Mouse (Mus musculus) monocyte, adult 2 months (primary cell): ENCODE data around the gene Thbs2.

Experiments
- DNase-seq, 2 experiments: peaks; one replicate each; pipeline ENCODE4 v3.0.0; 2022; ENCODE audit warnings: low spot score in 2 of 2, low read depth in 1 of 2

Thbs2 gene

DNA sequence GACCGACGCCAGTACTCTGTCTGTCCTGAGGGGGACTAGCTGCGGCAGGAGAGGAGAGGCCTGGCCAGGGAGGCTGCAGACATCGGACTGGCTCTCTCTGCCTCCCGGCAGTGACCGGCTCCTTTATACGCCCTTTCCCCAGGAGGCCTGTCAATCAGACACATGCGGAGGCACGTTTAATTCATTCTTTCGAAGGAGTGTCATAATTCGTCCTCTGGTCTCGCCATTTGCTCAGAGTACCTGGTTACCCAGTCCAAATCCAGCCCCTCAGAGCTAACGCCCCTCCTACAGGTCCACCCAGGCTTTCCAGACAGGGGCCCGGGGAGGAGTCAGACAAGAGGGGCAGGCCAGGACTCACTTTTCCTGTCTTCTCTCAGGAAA lies at the start of gene Thbs2:
Thbs2 (minus strand) TSS at position 242 of the 381 bp plus-strand sequence.
- DNase-seq: no peak

GRCm38 (mm10) chr17:14735493-14736004 lies 41.5 kb upstream of the Thbs2 start:
- DNase-seq: no peak

DNA sequence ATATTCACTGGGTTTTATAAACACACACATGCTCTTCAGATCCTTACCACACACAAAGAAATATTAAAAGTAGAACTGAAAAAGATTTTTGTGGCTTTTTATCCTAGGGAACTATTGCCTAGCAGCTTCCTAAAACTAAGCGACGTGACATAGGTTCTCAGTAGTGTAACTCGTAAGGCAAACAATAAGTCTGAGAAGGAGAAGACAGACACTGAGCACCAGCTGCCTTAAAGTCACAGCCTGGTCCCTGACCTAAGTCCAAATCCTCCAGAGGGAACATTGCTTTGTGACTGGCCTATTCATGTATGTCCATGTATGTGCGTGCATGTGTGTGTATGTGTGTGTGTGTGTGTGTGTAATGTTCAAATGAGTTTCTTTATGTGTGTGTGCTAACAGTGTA lies 40.3 kb upstream of the Thbs2 start:
- no peak for DNase-seq

DNA sequence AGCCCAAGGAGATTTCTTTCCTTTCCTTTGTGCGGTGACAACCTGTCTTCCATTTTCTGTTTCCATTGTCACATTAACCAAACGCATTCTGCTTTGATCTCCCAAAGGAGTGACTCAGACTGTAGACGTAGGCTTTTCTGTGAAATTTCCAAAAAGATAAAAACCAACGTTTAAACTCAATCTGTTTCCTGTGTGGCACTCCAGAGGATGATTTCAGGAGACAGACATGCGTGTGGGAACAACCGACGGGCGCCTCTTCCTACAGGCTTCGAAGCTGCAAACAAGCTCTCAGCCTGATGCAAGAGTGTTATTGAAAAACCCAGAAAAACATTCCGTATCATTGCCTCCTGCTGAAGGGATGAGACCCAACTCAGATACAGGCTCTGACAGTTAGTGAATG lies 39.9 kb upstream of the Thbs2 start:
- DNase-seq: no peak

GRCm38 (mm10) chr17:14733027-14733426 lies 39.0 kb upstream of the Thbs2 start:
- DNase-seq: no peak

- no peak for DNase-seq
Measured at GRCm38 (mm10) chr17:14730629-14731028, 36.6 kb upstream of the Thbs2 start.

- no peak for DNase-seq
Measured at GRCm38 (mm10) chr17:14727481-14727880, 33.4 kb upstream of the Thbs2 start.

GRCm38 (mm10) chr17:14724786-14725185 lies 30.8 kb upstream of the Thbs2 start:
- no peak for DNase-seq

- DNase-seq: no peak
Measured at GRCm38 (mm10) chr17:14721325-14721724, 27.3 kb upstream of the Thbs2 start.

DNA sequence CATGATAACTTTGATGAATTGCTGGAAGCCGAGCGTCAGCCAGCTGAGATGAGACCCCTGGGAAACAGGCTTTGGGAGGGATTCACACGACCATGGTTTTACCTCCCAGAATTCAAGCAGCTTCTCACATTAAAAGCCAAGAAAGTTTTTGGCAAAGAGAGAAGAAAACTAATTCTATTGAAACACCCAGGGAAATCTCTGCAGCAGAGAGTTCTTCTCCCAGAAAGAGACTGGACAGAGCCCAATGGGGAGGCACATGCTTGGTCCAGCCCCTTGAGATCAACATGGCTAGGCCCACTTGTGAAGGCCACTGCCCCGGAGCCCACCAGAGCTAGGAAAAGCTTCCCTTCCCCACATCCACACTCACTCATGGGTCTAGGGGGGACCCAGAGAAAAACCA lies 26.9 kb upstream of the Thbs2 start:
- DNase-seq: no peak

GRCm38 (mm10) chr17:14720227-14720626 lies 26.2 kb upstream of the Thbs2 start:
- no peak for DNase-seq

DNA sequence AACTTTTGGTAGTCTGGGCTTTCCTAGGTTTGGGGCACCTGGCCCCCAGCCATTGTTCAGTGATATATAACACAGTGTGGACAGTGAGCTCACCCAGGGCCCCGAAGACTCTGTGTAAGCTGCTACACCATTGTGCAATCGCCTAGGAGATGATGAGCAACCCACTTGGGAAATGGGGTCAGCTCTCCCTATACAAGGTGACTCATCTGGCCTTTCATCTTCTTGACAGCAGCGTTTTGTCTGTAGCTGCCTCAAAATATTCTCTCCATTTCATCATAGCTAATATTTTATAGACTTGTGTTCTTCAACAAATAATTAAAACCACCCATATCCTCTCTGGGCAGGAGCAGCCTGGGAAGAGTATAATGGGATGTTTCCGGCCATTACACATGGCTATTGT lies 24.8 kb upstream of the Thbs2 start:
- DNase-seq: no peak

GRCm38 (mm10) chr17:14714782-14715181 lies 20.7 kb upstream of the Thbs2 start:
- no peak for DNase-seq

GRCm38 (mm10) chr17:14714374-14714773 lies 20.3 kb upstream of the Thbs2 start:
- no peak for DNase-seq

DNA sequence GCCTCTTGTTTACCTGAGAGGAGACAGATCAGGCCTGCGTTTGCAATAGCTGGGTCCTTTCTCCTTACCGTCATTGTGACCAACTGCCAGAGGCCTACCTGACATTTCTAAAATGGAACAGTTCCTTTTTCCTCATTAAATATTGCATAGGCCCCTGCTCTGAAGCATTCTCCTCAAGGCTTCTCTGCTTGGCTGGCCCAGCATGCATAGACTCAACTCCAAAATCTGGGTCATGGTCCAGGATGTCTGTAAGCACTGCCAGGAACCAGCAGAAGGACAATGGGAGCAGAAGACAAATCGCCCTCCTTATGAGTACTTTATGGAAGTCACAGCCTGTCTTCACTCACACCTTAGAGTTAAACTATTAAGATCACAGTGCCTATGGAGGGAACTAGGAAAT lies 17.7 kb upstream of the Thbs2 start:
- no peak for DNase-seq

- DNase-seq: no peak
Measured at GRCm38 (mm10) chr17:14711032-14711431, 17.0 kb upstream of the Thbs2 start.

DNA sequence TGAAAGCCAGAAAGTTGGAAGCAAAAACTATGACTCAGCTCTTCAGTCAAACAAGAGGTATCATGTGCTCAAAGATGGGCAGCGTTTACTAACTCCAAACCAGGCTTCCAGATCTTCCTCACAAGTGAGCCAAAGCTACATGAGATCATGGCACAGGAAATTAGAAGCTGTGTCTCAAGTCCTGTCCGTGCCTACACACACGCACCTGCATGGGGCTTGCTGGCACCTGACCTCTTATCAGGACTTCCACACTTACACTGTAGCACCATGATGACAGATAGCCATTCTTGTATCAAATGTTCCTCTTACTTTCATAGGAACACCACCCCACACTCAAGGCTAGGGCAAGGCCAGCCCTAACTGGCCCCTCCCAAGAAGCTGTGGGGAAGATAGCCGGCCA lies 12.0 kb upstream of the Thbs2 start:
- no peak for DNase-seq

- DNase-seq: no peak
Measured at GRCm38 (mm10) chr17:14705466-14705865, 11.4 kb upstream of the Thbs2 start.

GRCm38 (mm10) chr17:14703771-14704170 lies 9.7 kb upstream of the Thbs2 start:
- no peak for DNase-seq

DNA sequence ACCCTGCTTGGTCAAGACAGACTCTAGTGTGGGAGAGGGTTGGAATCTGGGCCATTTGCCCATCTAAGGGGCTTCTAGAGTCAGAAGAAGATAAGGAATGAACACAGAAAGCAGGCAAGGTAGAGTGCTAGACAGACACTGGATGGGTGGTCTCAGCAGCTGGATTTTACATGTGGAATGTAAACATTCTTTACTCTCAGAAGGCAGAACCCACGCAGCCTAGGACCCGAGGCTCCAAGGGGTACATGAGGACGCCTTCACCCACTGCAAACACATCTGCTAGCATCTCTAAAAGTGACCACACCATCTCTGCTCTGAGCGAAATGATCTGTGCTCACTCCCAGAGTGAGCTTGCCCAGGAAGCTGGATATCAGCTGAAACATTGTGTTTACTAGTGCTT lies 9.2 kb upstream of the Thbs2 start:
- DNase-seq: no peak

DNA sequence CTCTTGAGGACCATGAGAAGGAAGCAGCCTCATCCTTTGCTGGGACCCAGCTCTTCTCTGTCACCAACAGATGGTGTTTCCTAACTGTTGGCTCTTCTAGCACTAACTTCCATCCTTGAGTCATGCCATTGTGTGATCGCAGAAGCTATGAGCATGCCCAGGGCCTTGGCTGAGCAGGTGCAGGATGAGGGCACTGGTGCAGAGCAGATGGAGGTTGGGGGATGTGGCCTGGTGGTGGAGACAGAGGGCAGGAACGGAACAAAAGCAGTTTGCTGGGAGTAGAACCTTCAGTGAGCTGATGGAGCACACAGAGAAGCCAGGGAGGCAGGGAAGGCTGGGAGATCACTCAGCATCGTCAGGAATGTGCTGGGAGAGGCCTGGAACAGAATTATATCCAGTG lies 8.7 kb upstream of the Thbs2 start:
- DNase-seq: no peak

GRCm38 (mm10) chr17:14701891-14702290 lies 7.9 kb upstream of the Thbs2 start:
- DNase-seq: no peak

DNA sequence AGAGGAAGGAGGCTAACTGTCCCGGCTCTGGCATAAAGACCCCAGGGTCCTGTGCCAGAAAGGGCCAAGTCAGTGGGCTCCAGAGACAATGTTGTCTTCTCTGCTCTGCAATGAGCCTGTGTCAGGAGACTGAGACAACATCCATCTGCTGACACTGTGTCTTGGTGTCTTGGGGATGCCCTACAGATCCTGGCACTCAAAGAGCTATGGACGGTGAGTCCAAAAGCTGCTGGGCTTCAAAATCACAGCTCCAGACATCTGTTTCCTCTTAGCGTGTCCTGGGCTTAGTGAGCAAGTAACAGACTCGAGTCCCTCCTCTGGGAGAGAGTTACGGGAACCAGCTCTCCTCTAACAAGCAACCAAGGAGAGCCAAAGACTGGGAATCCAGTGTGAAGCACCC lies 6.2 kb upstream of the Thbs2 start:
- DNase-seq: no peak

- no peak for DNase-seq
Measured at GRCm38 (mm10) chr17:14698188-14698587, 4.2 kb upstream of the Thbs2 start.
